Mouse (Mus musculus) thymus, postnatal 4 days (tissue): ENCODE measurements around the gene Arhgap17.

Experiments
- DNase-seq: peaks from one replicate; pipeline ENCODE4 v3.0.0; 2021

The Arhgap17 gene

GRCm38 (mm10) chr7:123368778-123369746, 653 bp downstream of the Arhgap17 start:
- no peak for DNase-seq

GRCm38 (mm10) chr7:123368187-123368586, 1.5 kb downstream of the Arhgap17 start:
- DNase-seq: no peak

GRCm38 (mm10) chr7:123367218-123368150, 2.2 kb downstream of the Arhgap17 start:
- DNase-seq: no peak

GRCm38 (mm10) chr7:123366806-123367205, 2.9 kb downstream of the Arhgap17 start:
- DNase-seq: no peak

GRCm38 (mm10) chr7:123365876-123366741, 3.6 kb downstream of the Arhgap17 start:
- DNase-seq: no peak

- no peak for DNase-seq
Observed at GRCm38 (mm10) chr7:123363971-123364370, 5.7 kb downstream of the Arhgap17 start.

- DNase-seq: no peak
Observed at GRCm38 (mm10) chr7:123362806-123363205, 6.9 kb downstream of the Arhgap17 start.

GRCm38 (mm10) chr7:123361229-123361980, 8.3 kb downstream of the Arhgap17 start:
- no peak for DNase-seq

- DNase-seq: no peak
Observed at GRCm38 (mm10) chr7:123360185-123360584, 9.5 kb downstream of the Arhgap17 start.

GRCm38 (mm10) chr7:123359101-123359500, 10.6 kb downstream of the Arhgap17 start:
- no peak for DNase-seq

- DNase-seq: no peak
Observed at GRCm38 (mm10) chr7:123356158-123356557, 13.6 kb downstream of the Arhgap17 start.

- DNase-seq: no peak
Observed at GRCm38 (mm10) chr7:123354851-123355250, 14.9 kb downstream of the Arhgap17 start.

- no peak for DNase-seq
Observed at GRCm38 (mm10) chr7:123354392-123354791, 15.3 kb downstream of the Arhgap17 start.

- no peak for DNase-seq
Observed at GRCm38 (mm10) chr7:123353879-123354278, 15.8 kb downstream of the Arhgap17 start.

- DNase-seq: no peak
Observed at GRCm38 (mm10) chr7:123353081-123353480, 16.6 kb downstream of the Arhgap17 start.

GRCm38 (mm10) chr7:123350243-123350642, 19.5 kb downstream of the Arhgap17 start:
- no peak for DNase-seq

GRCm38 (mm10) chr7:123349813-123350212, 19.9 kb downstream of the Arhgap17 start:
- DNase-seq: no peak

- no peak for DNase-seq
Observed at GRCm38 (mm10) chr7:123346631-123347290, 23.0 kb downstream of the Arhgap17 start.

GRCm38 (mm10) chr7:123345041-123345544, 24.6 kb downstream of the Arhgap17 start:
- no peak for DNase-seq

GRCm38 (mm10) chr7:123344079-123344780, 25.5 kb downstream of the Arhgap17 start:
- DNase-seq: no peak
